Mouse (Mus musculus) liver, embryonic 12.5 days (tissue): ENCODE results near the gene Sprtn. TPM values are rescaled to one million over a fixed set of nuclear protein-coding genes. Genes with fewer than 3 reads are reported as not detected.

Experiments
- ATAC-seq: fragments of 200-750 bp; cut with Nextera tagmentation; 2 replicates; pipeline ENCODE4 v1.8.0; 2017; ENCODE audit warnings: moderate number of reproducible peaks, mild to moderate bottlenecking, moderate library complexity
- H3K27ac ChIP-seq: fragments of 300-500 bp; sonication (generic); 2 replicates; pipeline ENCODE4 v1.5.1; 2016; ENCODE audit warnings: mild to moderate bottlenecking
- H3K27me3 ChIP-seq: fragments of 300-500 bp; sonication (generic); replicated peaks from 2 replicates; pipeline ENCODE4 v1.6.1; 2016; ENCODE audit warnings: mild to moderate bottlenecking, moderate library complexity
- H3K36me3 ChIP-seq: fragments of 300-500 bp; sonication (generic); 2 replicates; pipeline ENCODE4 v1.6.1; 2016; ENCODE audit warnings: mild to moderate bottlenecking, moderate library complexity
- H3K4me1 ChIP-seq: fragments of 300-500 bp; sonication (generic); 2 replicates; pipeline ENCODE4 v1.6.1; 2016
- H3K4me2 ChIP-seq: fragments of 300-500 bp; sonication (generic); 2 replicates; pipeline ENCODE4 v1.6.1; 2016; ENCODE audit warnings: mild to moderate bottlenecking, moderate library complexity
- H3K4me3 ChIP-seq: fragments of 300-500 bp; sonication (generic); 2 replicates; pipeline ENCODE4 v1.5.1; 2016; ENCODE audit warnings: mild to moderate bottlenecking, moderate library complexity
- H3K9ac ChIP-seq: fragments of 300-500 bp; sonication (generic); 2 replicates; pipeline ENCODE4 v1.6.1; 2016; ENCODE audit warnings: mild to moderate bottlenecking, moderate library complexity
- H3K9me3 ChIP-seq: fragments of 300-500 bp; sonication (generic); replicated peaks from 2 replicates; pipeline ENCODE4 v1.6.1; 2016; ENCODE audit warnings: mild to moderate bottlenecking, moderate library complexity
- WGBS: fragments of 180-500 bp; shearing (Covaris S2); methylation state at CpG from one replicate; pipeline ENCODE4 v1.1.7; 2016; ENCODE audit not compliant: insufficient replicate concordance; 5-methylcytosine and 5-hydroxymethylcytosine counted together
- polyA plus RNA-seq: library from polyadenylated mRNA; unstranded; fragments of >200 nt; fragmentation: Nextera tagmentation; extraction: Ambion mirVana; gene quantifications from 2 replicates; pipeline ENCODE4 v1.2.1, GENCODE M21; 2016

Sprtn gene
- polyA plus RNA-seq, 1 experiment from 2014 or later, result 11.1 TPM

DNA sequence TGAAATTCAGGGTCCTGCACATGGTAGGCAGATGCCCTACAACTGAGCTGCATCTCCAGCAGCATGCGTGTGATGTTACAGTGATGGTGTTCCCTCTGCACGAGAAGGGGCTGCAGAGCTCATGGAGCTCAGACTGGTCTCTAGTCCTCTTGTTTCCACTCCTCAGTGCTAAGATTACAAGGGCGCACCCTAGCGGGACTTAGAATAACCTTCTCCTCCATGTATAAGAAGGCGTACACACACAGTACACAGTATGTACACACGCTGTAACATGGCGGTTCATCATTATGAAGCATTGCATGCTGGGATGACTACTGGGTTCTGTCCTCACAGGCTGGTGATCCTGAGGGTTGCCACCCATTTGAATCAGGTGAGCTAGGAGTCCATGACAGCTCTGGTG lies 25.6 kb upstream of the Sprtn start:
- no peaks in the 10 kb centered on the region for H3K9me3 ChIP-seq
- H3K36me3 ChIP-seq, result peaks cover 84% of the 10 kb centered on the region
- H3K4me3 ChIP-seq, result no peak overlapping the region
- no peak overlapping the region for H3K4me2 ChIP-seq
- H3K27ac ChIP-seq, result no peak overlapping the region
- 86% methylated on average over 7 of the region's 7 CpGs for WGBS
- no peak overlapping the region for H3K9ac ChIP-seq
- no peaks in the 10 kb centered on the region for H3K27me3 ChIP-seq
- peaks cover 36% of the 10 kb centered on the region for H3K4me1 ChIP-seq
- 0 out of 2 replicates have a peak, but pooled peaks have one; percentile 30 for ATAC-seq

DNA sequence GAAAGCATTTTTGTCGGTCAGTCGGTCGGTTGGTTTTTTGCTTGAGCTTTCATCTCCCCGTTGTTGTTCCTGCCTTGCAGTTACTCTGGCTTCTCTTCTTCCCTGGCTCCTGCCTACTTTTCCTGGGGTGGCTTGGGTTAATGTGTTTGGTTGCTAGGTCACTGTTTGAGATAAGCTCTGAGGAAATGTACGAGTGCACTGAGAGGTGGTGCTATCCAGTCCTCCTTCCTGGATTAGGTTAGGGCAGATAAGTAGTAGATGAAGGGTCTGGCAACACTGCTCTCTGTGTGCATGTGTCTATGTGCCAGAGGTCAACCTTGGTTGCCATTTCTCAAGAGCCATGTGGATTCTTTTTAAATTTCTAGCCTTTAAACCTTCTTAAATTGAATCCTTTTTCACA lies 25.0 kb upstream of the Sprtn start:
- no peaks in the 10 kb centered on the region for H3K27me3 ChIP-seq
- no peak overlapping the region for H3K4me3 ChIP-seq
- H3K4me2 ChIP-seq, result no peak overlapping the region
- ATAC-seq, result no peak
- H3K36me3 ChIP-seq, result peaks cover 84% of the 10 kb centered on the region
- no peak overlapping the region for H3K9ac ChIP-seq
- H3K9me3 ChIP-seq, result no peaks in the 10 kb centered on the region
- peaks cover 30% of the 10 kb centered on the region; the same call in 1 of the 2 replicates for H3K4me1 ChIP-seq
- H3K27ac ChIP-seq, result no peak overlapping the region
- 63% methylated on average over 5 of the region's 5 CpGs for WGBS

DNA sequence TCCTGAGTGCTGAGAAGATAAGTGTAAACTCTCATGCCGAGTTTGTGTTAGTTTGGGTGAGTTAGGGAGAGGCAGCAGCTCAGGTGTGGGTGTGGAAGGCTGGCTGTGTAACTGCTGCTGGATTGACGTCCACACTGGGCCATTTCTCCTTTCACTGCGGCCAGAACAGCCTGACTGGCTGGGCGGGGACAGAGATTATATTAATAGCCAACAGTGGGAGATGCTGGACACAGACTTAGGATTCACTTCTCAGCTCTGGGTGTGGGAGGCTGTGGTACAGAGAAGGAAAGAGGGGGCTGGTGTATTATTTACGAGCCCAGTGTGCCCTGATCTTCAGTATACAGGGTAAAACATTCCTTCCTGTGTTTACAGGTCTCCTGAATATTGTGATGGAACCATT lies 19.5 kb upstream of the Sprtn start:
- 73% methylated on average over 5 of the region's 5 CpGs for whole genome bisulfite sequencing
- peaks cover 100% of the 10 kb centered on the region for H3K36me3 ChIP-seq

DNA sequence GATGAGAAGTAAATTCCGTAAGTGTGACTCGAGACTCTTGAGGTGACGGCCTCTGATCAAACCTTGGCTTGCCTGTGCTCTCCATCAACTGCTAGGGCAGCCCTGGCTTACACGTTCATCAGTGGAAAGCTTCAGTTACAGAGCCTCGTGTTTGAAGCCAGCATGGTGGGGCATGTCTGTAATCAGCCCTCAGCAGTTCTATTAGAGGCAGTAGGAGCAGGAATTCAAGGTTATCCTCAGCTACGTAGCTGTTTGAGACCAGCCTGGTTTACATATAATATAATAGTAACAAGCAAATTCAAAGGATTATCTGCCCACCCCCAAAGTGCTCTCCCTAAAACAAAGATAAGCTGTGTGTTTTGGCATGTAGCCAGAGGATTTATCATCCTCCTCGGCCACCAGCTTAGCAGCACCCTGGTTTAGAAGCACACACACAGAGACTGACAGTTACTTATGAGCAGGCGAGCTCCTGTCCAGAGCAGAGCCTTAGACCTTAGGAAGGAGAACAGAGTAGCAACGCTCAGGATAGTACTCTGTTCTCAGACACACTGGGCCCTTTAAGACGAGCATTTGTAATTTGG lies 18.6 kb upstream of the Sprtn start:
- peak; percentile 22; the same call in 1 of the 2 replicates for ATAC-seq
- Histone ChIP-seq H3K4me3 (no peak overlapping the region), H3K4me2 (no peak overlapping the region), H3K4me1 (0 out of 2 replicates have a peak, but pooled peaks cover 9% of the 10 kb centered on the region), H3K9ac (no peak overlapping the region), H3K36me3 (peaks cover 100% of the 10 kb centered on the region), H3K27ac (no peak overlapping the region), H3K27me3 (no peaks in the 10 kb centered on the region), H3K9me3 (no peaks in the 10 kb centered on the region)
- 73% methylated on average over 10 of the region's 10 CpGs for WGBS

More for the DNA sequence above, 19.5 kb upstream of the Sprtn start:
- no peak overlapping the region for H3K27ac ChIP-seq
- H3K4me1 ChIP-seq, result 0 out of 2 replicates have a peak, but pooled peaks cover 9% of the 10 kb centered on the region
- H3K4me2 ChIP-seq, result no peak overlapping the region
- no peaks in the 10 kb centered on the region for H3K27me3 ChIP-seq
- H3K9me3 ChIP-seq, result no peaks in the 10 kb centered on the region
- ATAC-seq, result no peak
- no peak overlapping the region for H3K4me3 ChIP-seq
- H3K9ac ChIP-seq, result no peak overlapping the region

DNA sequence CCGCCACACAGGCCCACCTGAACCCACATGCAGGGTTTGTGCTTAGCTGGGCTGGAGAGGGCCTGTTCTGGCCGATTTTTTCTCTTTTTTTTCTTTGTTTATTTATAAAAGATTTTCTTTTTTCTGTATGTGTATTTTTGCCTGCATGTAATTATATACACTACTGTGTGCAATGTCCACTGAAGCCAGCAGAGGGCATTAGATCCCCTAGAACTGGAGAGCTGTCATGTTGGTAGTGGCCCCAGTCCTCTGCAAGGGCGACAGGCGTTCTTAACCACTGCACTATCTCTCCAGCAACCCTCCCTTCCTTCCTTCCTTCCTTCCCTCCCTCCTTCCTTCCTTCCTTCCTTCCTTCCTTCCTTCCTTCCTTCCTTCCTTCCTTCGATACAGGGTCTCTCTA lies 9.3 kb upstream of the Sprtn start:
- Histone ChIP-seq H3K27me3 (no peaks in the 10 kb centered on the region), H3K9ac (no peak overlapping the region), H3K9me3 (peaks cover 7% of the 10 kb centered on the region; the same call in 1 of the 2 replicates), H3K4me3 (no peak overlapping the region), H3K36me3 (peaks cover 98% of the 10 kb centered on the region), H3K4me2 (no peak overlapping the region), H3K27ac (no peak overlapping the region), H3K4me1 (peaks cover 8% of the 10 kb centered on the region)
- WGBS, result 83% methylated on average over 5 of the region's 5 CpGs
- no peak for ATAC-seq

DNA sequence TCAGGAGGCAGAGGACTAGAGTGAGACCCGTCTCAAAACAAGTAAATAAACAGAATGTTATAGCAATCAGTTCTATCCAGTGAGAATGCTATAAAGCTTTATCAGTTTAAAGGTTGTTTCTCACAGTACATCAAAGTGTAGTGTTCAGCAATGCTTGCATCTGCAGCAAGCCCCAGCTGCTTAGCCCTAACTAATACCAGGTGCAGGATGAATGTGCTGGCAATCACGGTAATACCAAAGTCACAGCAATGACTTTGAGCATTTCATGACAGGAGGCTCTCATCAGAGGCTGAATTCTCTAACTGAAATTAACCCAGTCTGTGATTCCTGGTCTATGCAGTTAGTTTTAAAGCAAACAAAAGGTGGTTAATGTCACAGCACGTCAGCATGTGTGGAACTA lies 5.1 kb upstream of the Sprtn start:
- peaks cover 85% of the 10 kb centered on the region for H3K36me3 ChIP-seq
- H3K4me3 ChIP-seq, result no peak overlapping the region
- H3K9me3 ChIP-seq, result peaks cover 7% of the 10 kb centered on the region; the same call in 1 of the 2 replicates
- peaks cover 39% of the 10 kb centered on the region for H3K4me1 ChIP-seq
- H3K27me3 ChIP-seq, result no peaks in the 10 kb centered on the region
- H3K9ac ChIP-seq, result no peak overlapping the region
- 77% methylated on average over 3 of the region's 3 CpGs for WGBS
- ATAC-seq, result no peak
- H3K4me2 ChIP-seq, result no peak overlapping the region
- H3K27ac ChIP-seq, result no peak overlapping the region

DNA sequence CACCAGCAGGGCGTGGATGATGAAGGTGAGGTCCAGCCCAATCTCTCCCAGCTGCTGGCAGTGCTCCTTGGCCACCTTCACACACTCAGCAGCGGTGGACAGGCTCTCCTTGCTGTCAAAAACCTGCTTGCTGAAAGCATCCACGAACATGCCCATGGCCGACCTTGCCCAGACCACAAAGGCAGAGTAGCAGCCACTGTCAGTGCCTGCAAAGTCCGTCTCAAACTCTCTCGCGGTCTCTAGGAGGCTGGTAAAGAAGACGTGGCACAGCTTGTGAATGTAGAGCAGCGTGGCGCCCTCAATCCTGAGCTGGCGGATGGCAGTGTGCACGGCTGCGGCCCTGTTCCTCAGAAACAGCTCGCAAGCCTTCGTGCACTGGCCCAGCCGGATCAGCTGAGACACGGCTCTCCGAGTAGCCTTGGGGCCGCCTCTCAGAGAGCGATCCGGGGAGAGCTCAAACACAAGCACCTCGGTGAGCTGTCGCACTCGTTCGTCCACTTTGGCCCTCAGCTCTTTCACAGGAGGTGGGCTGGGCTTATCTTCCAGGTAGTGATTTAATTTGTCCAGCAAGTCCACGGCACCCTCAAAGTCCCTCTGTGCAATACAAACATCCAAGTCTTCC lies 1.6 kb upstream of the Sprtn start:
- peak overlapping the region; percentile 98 for H3K4me3 ChIP-seq
- H3K27ac ChIP-seq, result 0 out of 2 replicates have a peak overlapping the region, but pooled peaks have one; percentile 93
- H3K4me1 ChIP-seq, result peaks cover 45% of the 10 kb centered on the region
- WGBS, result 83% methylated on average over 26 of the region's 26 CpGs
- H3K36me3 ChIP-seq, result peaks cover 74% of the 10 kb centered on the region
- peak overlapping the region; percentile 93 for H3K9ac ChIP-seq
- no peaks in the 10 kb centered on the region for H3K9me3 ChIP-seq
- no peak for ATAC-seq
- peak overlapping the region; percentile 99 for H3K4me2 ChIP-seq
- no peaks in the 10 kb centered on the region for H3K27me3 ChIP-seq

DNA sequence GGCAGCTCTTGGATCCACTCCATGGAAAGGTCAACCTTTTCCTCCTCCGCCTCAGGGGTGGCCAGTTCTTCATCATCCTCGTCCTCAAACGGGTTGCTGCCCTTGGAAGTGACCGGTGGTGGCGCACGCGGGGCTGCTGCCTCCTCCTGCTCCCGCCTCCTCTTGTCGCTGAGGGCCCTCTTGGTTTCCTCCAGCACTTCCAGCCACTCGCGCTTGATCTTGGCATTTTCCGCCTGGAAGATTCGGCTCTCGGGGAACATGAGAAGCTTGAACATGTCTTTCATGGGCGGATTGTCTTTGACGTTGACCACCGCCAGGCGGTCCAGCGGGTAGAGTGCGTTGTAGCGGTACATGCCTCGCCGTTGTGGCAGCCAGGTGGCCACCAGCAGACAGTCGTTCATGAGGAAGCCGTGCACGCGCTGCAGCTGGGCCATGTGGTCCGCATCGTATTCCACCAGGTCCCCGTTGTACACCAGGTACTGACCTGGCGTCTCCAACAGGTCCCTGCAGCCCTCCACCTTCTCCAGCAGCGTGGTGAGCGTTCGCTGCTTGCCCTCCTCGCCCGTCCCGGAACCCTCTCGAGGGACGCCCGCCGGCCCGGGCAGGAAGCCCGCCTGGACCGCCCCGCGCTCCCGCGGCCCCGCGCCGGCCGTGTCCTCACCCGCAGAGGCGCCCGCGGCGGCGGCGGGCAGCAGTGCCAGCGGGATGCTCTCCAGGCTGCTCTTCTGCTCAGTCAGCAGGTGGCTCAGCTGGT lies 877 bp upstream of the Sprtn start:
- Histone ChIP-seq H3K4me2 (peak overlapping the region; percentile 99), H3K9me3 (no peaks in the 10 kb centered on the region), H3K9ac (peak overlapping the region; percentile 93), H3K4me1 (peaks cover 44% of the 10 kb centered on the region), H3K4me3 (peak overlapping the region; percentile 98), H3K36me3 (peaks cover 72% of the 10 kb centered on the region), H3K27ac (peak overlapping the region; percentile 93), H3K27me3 (no peaks in the 10 kb centered on the region)
- peak; percentile 56 for ATAC-seq
- 2% methylated on average over 58 of the region's 60 CpGs for WGBS

DNA sequence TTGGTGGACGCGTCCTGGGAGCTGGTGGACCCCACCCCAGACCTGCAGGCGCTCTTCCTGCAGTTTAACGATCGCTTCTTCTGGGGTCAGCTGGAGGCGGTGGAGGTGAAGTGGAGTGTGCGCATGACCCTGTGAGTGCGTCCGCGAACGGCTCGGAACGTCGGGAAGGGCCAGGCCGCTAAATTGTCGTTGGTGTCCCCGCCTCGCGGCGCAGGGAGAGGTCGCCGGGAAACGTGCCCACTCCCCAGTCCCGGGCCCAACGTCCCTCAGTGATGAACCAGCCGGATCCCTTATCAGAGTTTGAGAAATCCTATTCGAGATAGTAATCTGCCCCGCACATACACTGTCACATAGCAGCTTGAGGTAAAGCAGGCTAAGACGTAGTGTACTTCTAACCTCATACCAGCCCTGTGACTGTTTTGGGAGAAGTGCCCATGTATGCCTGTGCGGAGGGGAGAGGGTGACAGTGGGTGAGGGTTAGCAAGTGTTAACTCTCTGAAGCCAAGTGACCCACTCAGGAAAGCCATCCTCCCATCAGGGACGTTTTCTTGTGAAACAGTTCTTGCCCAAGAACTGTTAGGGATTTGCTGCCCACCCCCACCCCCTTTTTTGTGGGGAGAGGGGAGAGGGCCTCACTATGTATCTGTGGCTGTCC lies 692 bp downstream of the Sprtn start:
- ATAC-seq, result no peak
- Histone ChIP-seq H3K4me3 (peak overlapping the region; percentile 98), H3K9me3 (no peaks in the 10 kb centered on the region), H3K27ac (peak overlapping the region; percentile 93), H3K9ac (peak overlapping the region; percentile 93), H3K36me3 (peaks cover 75% of the 10 kb centered on the region), H3K27me3 (no peaks in the 10 kb centered on the region), H3K4me1 (peaks cover 50% of the 10 kb centered on the region), H3K4me2 (peak overlapping the region; percentile 99)
- 2% methylated on average over 31 of the region's 31 CpGs for WGBS

DNA sequence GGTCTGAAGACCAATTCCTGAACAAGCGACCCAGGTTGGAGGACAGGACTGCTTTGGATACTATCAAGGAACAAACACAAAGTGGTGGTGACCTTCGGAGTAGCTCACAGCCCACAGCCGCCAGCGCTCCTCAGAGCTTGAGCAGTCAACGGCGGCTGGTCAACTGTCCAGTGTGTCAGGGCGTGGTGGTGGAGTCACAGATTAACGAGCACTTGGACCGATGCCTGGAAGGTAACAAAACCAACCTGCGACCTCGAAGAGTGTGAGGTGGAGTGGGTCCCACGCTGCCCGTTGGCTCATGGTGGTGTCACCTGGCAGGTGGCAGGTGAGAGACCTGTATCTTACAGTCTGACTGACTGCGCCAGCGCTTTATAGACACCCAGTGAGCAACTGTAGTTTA lies 5.5 kb downstream of the Sprtn start:
- Histone ChIP-seq H3K4me3 (no peak overlapping the region), H3K4me1 (peaks cover 24% of the 10 kb centered on the region), H3K27me3 (no peaks in the 10 kb centered on the region), H3K36me3 (peaks cover 93% of the 10 kb centered on the region), H3K27ac (no peak overlapping the region), H3K4me2 (no peak overlapping the region), H3K9me3 (no peaks in the 10 kb centered on the region), H3K9ac (no peak overlapping the region)
- ATAC-seq, result no peak
- 90% methylated on average over 15 of the region's 15 CpGs for whole genome bisulfite sequencing

DNA sequence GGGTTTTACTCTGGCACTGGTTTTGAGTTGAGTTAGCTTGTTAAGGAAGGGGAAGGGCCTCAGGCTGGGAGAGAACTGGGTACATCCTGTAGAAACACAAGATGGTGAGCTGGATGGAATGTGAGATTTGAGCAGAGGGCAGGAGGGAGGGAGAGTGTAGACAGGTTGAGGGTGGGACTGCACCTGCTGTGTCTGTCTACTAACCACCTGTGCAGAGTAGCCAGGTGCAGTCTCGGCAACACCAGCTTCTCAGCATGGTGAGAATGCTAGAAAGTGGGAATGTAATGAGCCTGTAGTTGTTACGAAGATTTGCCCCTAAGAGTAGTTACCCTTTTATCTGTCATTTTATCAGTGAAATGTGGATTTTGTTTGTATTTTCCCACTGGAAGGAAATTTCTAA lies 7.8 kb downstream of the Sprtn start:
- no peaks in the 10 kb centered on the region for H3K9me3 ChIP-seq
- no peak overlapping the region for H3K4me2 ChIP-seq
- no peak overlapping the region for H3K4me3 ChIP-seq
- 85% methylated on average over 2 of the region's 2 CpGs for whole genome bisulfite sequencing
- no peak overlapping the region for H3K9ac ChIP-seq
- H3K4me1 ChIP-seq, result peaks cover 11% of the 10 kb centered on the region
- no peak overlapping the region for H3K27ac ChIP-seq
- no peaks in the 10 kb centered on the region for H3K27me3 ChIP-seq
- ATAC-seq, result no peak
- peaks cover 97% of the 10 kb centered on the region for H3K36me3 ChIP-seq

DNA sequence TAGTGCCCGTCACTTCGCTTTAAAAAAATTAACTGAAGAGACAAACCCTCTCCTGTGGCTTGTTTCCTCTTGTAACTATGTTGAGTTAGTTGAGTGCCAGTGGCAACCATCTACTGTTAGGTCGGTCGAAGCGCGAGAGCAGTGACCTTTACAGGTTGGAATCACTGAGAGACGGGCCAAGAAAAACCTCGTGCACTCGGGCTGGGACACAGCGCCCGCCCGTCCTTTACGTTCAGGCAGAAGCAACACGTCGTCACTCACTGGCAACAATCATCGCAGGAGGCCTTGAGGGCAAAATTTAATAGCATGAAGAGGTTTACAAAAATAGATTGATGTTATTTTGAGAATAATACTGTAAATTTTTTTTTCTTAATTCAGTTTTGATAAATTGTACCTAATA lies 12.2 kb downstream of the Sprtn start:
- ATAC-seq, result no peak
- WGBS, result 91% methylated on average over 16 of the region's 16 CpGs
- peaks cover 100% of the 10 kb centered on the region for H3K36me3 ChIP-seq

More for the DNA sequence above, 12.2 kb downstream of the Sprtn start:
- no peaks in the 10 kb centered on the region for H3K27me3 ChIP-seq
- peaks cover 10% of the 10 kb centered on the region for H3K4me1 ChIP-seq
- no peak overlapping the region for H3K9ac ChIP-seq
- no peak overlapping the region for H3K4me3 ChIP-seq
- H3K4me2 ChIP-seq, result no peak overlapping the region
- H3K9me3 ChIP-seq, result no peaks in the 10 kb centered on the region
- no peak overlapping the region for H3K27ac ChIP-seq
